Mouse (Mus musculus) olfactory bulb, adult 2 months (tissue): Measurements from ENCODE around the gene Mtus2. TPM values are rescaled to one million over a fixed set of nuclear protein-coding genes. Genes with fewer than 3 reads are reported as not detected.
A peak's percentile ranks its signal among the peaks of the same experiment; 100 is the strongest.

Experiments used
- H3K27ac ChIP-seq: fragments of 200-500 bp; 2 replicates; pipeline ENCODE4 v1.5.1; 2012; ENCODE audit warnings: low read depth, low read length; ENCODE audit not compliant: insufficient read depth
- H3K4me1 ChIP-seq: fragments of 200-500 bp; 2 replicates; pipeline ENCODE4 v1.6.1; 2012; ENCODE audit warnings: low read length; ENCODE audit not compliant: control insufficient read depth, insufficient read depth
- H3K4me3 ChIP-seq: fragments of 200-500 bp; 2 replicates; pipeline ENCODE4 v1.5.1; 2012; ENCODE audit warnings: mild to moderate bottlenecking, low read depth, low read length, moderate library complexity; ENCODE audit not compliant: insufficient read depth
- CTCF ChIP-seq: fragments of 200-500 bp; IDR thresholded peaks from 2 replicates; pipeline ENCODE4 v1.5.1; 2012; ENCODE audit warnings: low read depth, mild to moderate bottlenecking, low read length, moderate library complexity; ENCODE audit not compliant: insufficient read depth
- POLR2A ChIP-seq: fragments of 200-500 bp; IDR thresholded peaks from 2 replicates; pipeline ENCODE4 v1.6.1; 2012; ENCODE audit warnings: mild to moderate bottlenecking, low read depth, low read length, moderate library complexity; ENCODE audit not compliant: insufficient read depth
- WGBS: fragments of 180-500 bp; shearing (Covaris S2); methylation state at CpG from one replicate; pipeline ENCODE4 v1.1.7; 2018; 5-methylcytosine and 5-hydroxymethylcytosine counted together
- polyA plus RNA-seq: library from polyadenylated mRNA; stranded (reverse); fragments of >200 nt; gene quantifications from 2 replicates; pipeline ENCODE4 v1.2.4, GENCODE M21; 2012; ENCODE audit warnings: low replicate concordance; ENCODE audit not compliant: missing spikeins, insufficient read depth, insufficient read length

The Mtus2 gene
- not detected in 2 replicates for polyA plus RNA-seq

- under 1% methylated on average over 55 of the region's 55 CpGs for WGBS
- Histone ChIP-seq H3K27ac (peak within 1 kb of the TSS; percentile 96), H3K4me1 (peaks cover 3% of the 10 kb centered on the region), H3K4me3 (peak within 1 kb of the TSS; percentile 73)
- no peak for TF ChIP-seq POLR2A
- TF ChIP-seq CTCF = peak; percentile 95
Measured at GRCm38 (mm10) chr5:147956821-147957564, at the start of gene Mtus2. Gene Mtus2, plus strand, starts transcription at chr5:147957320.

- WGBS = 90% methylated on average over 8 of the region's 8 CpGs
- TF ChIP-seq POLR2A = no peak
- TF ChIP-seq CTCF = no peak
- H3K4me1 ChIP-seq = no peaks in the 10 kb centered on the region
- no peak overlapping the region for H3K4me3 ChIP-seq
- H3K27ac ChIP-seq = no peak overlapping the region
Measured at GRCm38 (mm10) chr5:147907851-147908250, 49.3 kb upstream of the Mtus2 start.

GRCm38 (mm10) chr5:147910807-147911509 lies 46.2 kb upstream of the Mtus2 start:
- no peak overlapping the region for H3K27ac ChIP-seq
- no peak overlapping the region for H3K4me3 ChIP-seq
- WGBS = 92% methylated on average over 12 of the region's 12 CpGs
- 0 out of 2 replicates have a peak, but pooled peaks cover 4% of the 10 kb centered on the region for H3K4me1 ChIP-seq
- TF ChIP-seq POLR2A (no peak), CTCF (no peak)

- 74% methylated on average over 5 of the region's 5 CpGs for WGBS
- no peak overlapping the region for H3K27ac ChIP-seq
- no peak overlapping the region for H3K4me3 ChIP-seq
- TF ChIP-seq POLR2A (no peak), CTCF (no peak)
- 0 out of 2 replicates have a peak, but pooled peaks cover 4% of the 10 kb centered on the region for H3K4me1 ChIP-seq
Measured at GRCm38 (mm10) chr5:147911744-147912143, 45.4 kb upstream of the Mtus2 start.

GRCm38 (mm10) chr5:147913241-147913842 lies 43.8 kb upstream of the Mtus2 start:
- TF ChIP-seq POLR2A = no peak
- TF ChIP-seq CTCF = no peak
- Histone ChIP-seq H3K4me1 (peaks cover 6% of the 10 kb centered on the region), H3K27ac (no peak overlapping the region), H3K4me3 (no peak overlapping the region)
- whole genome bisulfite sequencing = 53% methylated on average over 14 of the region's 14 CpGs

GRCm38 (mm10) chr5:147915038-147915566 lies 42.0 kb upstream of the Mtus2 start:
- TF ChIP-seq POLR2A (no peak), CTCF (no peak)
- no peak overlapping the region for H3K4me3 ChIP-seq
- 68% methylated on average over 6 of the region's 6 CpGs for WGBS
- no peak overlapping the region for H3K27ac ChIP-seq
- H3K4me1 ChIP-seq = peaks cover 6% of the 10 kb centered on the region

GRCm38 (mm10) chr5:147916171-147916570 lies 40.9 kb upstream of the Mtus2 start:
- Histone ChIP-seq H3K4me1 (peaks cover 6% of the 10 kb centered on the region), H3K27ac (no peak overlapping the region), H3K4me3 (no peak overlapping the region)
- 85% methylated on average over 9 of the region's 9 CpGs for WGBS
- no peak for TF ChIP-seq CTCF

GRCm38 (mm10) chr5:147918044-147918846 lies 38.9 kb upstream of the Mtus2 start:
- TF ChIP-seq POLR2A = no peak
- TF ChIP-seq CTCF = no peak
- H3K4me3 ChIP-seq = no peak overlapping the region
- WGBS = 67% methylated on average over 17 of the region's 17 CpGs
- peaks cover 6% of the 10 kb centered on the region for H3K4me1 ChIP-seq
- no peak overlapping the region for H3K27ac ChIP-seq
